Mouse (Mus musculus) embryo, embryonic 10.5 days (tissue): ENCODE results near the gene Npr1.

Source experiments
- DNase-seq: peaks from one replicate; pipeline ENCODE4 v3.0.0-alpha.2; 2015; ENCODE audit warnings: low spot score

Npr1 gene

GRCm38 (mm10) chr3:90475831-90476611 is 10.4 kb upstream of the Npr1 start, which contains the start of gene Ilf2:
Ilf2 (plus strand) TSS chr3:90476126.
- DNase-seq: peak; percentile 99

- no peak for DNase-seq
These were observed 9.6 kb upstream of the Npr1 start for GRCm38 (mm10) chr3:90475151-90475830.

- peak; percentile 60 for DNase-seq
These were observed 6.5 kb upstream of the Npr1 start for GRCm38 (mm10) chr3:90472213-90472612.

GRCm38 (mm10) chr3:90467618-90468300 is 2.1 kb upstream of the Npr1 start:
- no peak for DNase-seq

- peak; percentile 89 for DNase-seq
These were observed 673 bp upstream of the Npr1 start for GRCm38 (mm10) chr3:90466311-90466766.

GRCm38 (mm10) chr3:90465081-90465685 is 483 bp downstream of the Npr1 start:
- DNase-seq: peak; percentile 50

- peak; percentile 36 for DNase-seq
These were observed 1.1 kb downstream of the Npr1 start for GRCm38 (mm10) chr3:90464552-90465080.

GRCm38 (mm10) chr3:90462579-90462978 is 3.1 kb downstream of the Npr1 start:
- peak; percentile 13 for DNase-seq

GRCm38 (mm10) chr3:90461935-90462334 is 3.7 kb downstream of the Npr1 start:
- no peak for DNase-seq

GRCm38 (mm10) chr3:90460315-90460714 is 5.4 kb downstream of the Npr1 start:
- no peak for DNase-seq

GRCm38 (mm10) chr3:90459727-90460126 is 5.9 kb downstream of the Npr1 start:
- DNase-seq: no peak

- no peak for DNase-seq
These were observed 10.7 kb downstream of the Npr1 start for GRCm38 (mm10) chr3:90454931-90455330.

GRCm38 (mm10) chr3:90451396-90452095 is 14.1 kb downstream of the Npr1 start:
- DNase-seq: peak; percentile 43

- DNase-seq: no peak
These were observed 14.8 kb downstream of the Npr1 start for GRCm38 (mm10) chr3:90450874-90451273.

- no peak for DNase-seq
These were observed 17.0 kb downstream of the Npr1 start for GRCm38 (mm10) chr3:90448626-90449025.

- DNase-seq: no peak
These were observed 18.6 kb downstream of the Npr1 start for GRCm38 (mm10) chr3:90447123-90447494.

GRCm38 (mm10) chr3:90446389-90447122 is 19.1 kb downstream of the Npr1 start:
- peak; percentile 97 for DNase-seq

GRCm38 (mm10) chr3:90445417-90446200 is 20.1 kb downstream of the Npr1 start:
- DNase-seq: peak; percentile 42

- no peak for DNase-seq
These were observed 21.7 kb downstream of the Npr1 start for GRCm38 (mm10) chr3:90443977-90444376.

- no peak for DNase-seq
These were observed 24.9 kb downstream of the Npr1 start for GRCm38 (mm10) chr3:90440756-90441155.
